ENCODE assay signal across 9 mouse cellular contexts in genomic region chr12:28809756-28810337, GRCm38 (mm10). TPM values are rescaled to one million over a fixed set of nuclear protein-coding genes. Genes with fewer than 3 reads are reported as not detected.
A peak's percentile ranks its signal among the peaks of the same experiment; 100 is the strongest.
DNase-seq lines count a peak whose midpoint lies in the region; ATAC-seq and TF ChIP-seq lines count a peak whose summit lies in the region.
"Had no signal": no experiment of that assay in that cellular context is flagged by ENCODE, and none has a peak within 500 bp of the region (broad histone marks: within the 10 kb centered on the region; RNA-seq: fewer than 3 reads in every experiment).

No protein-coding gene starts in this region.

- peak; percentile 86 for DNase-seq in heart, embryonic 10.5 days (ENCODE audit: low spot score)
- DNase-seq in heart, postnatal 36 days: no peak
- DNase-seq in spleen, adult 2 months (ENCODE audit: low read depth in 1 of 2, low spot score in 2 of 2): no peak
- no peak for DNase-seq in spleen, adult 18-20 months
- DNase-seq in liver, embryonic 13.5 days: peak; percentile 64
- DNase-seq in urinary bladder, adult 2 months (ENCODE audit: low spot score): no peak
- no peak for DNase-seq in gastrocnemius, postnatal 4 days (ENCODE audit: low spot score in 2 of 2)
- DNase-seq: kidney, adult 18-20 months had no signal

- H3K9me3 ChIP-seq in heart, embryonic 10.5 days: no peaks in the 10 kb centered on the region
- H3K9me3 ChIP-seq in liver, embryonic 13.5 days (replicated peaks): no peaks in the 10 kb centered on the region
- no peaks in the 10 kb centered on the region for H3K9me3 ChIP-seq in neural tube, embryonic 15.5 days (replicated peaks)

- intact Hi-C loops in heart, postnatal 36 days (cut with DNase I): no loop called here

- TF ChIP-seq POLR2A in spleen, adult 2 months (IDR thresholded peaks at IDR 0.05; ENCODE audit: low read depth, low read length): no peak

- ATAC-seq in liver, embryonic 13.5 days (ENCODE audit: low read depth): peak; percentile 42
- 0 out of 2 replicates have a peak, but pooled peaks have one; percentile 35 for ATAC-seq in neural tube, embryonic 15.5 days (ENCODE audit: low FRiP score)

- WGBS in heart, embryonic 10.5 days: 45% methylated on average over 4 of the region's 4 CpGs
- WGBS in spleen, adult 2 months: 70% methylated on average over 4 of the region's 4 CpGs
- 41% methylated on average over 4 of the region's 4 CpGs for WGBS in liver, embryonic 13.5 days (ENCODE audit: insufficient replicate concordance)
- WGBS in neural tube, embryonic 15.5 days: 46% methylated on average over 4 of the region's 4 CpGs

- no peaks in the 10 kb centered on the region for H3K27me3 ChIP-seq in heart, embryonic 10.5 days (ENCODE audit: insufficient read depth, poor library complexity, severe bottlenecking)
- H3K27me3 ChIP-seq in spleen, adult 2 months (ENCODE audit: control insufficient read depth, insufficient read depth, low read length): no peaks in the 10 kb centered on the region
- no peaks in the 10 kb centered on the region for H3K27me3 ChIP-seq in liver, embryonic 13.5 days
- H3K27me3 ChIP-seq in neural tube, embryonic 15.5 days (replicated peaks): no peaks in the 10 kb centered on the region

- H3K36me3 ChIP-seq in heart, embryonic 10.5 days: no peaks in the 10 kb centered on the region
- no peaks in the 10 kb centered on the region for H3K36me3 ChIP-seq in spleen, adult 2 months (ENCODE audit: control insufficient read depth, insufficient read depth, low read length)
- no peaks in the 10 kb centered on the region for H3K36me3 ChIP-seq in liver, embryonic 13.5 days
- H3K36me3 ChIP-seq in neural tube, embryonic 15.5 days: no peaks in the 10 kb centered on the region

- TF ChIP-seq CTCF in spleen, adult 2 months (IDR thresholded peaks at IDR 0.05; ENCODE audit: extremely low read depth, insufficient read depth, insufficient read length, insufficient replicate concordance): no peak

- H3K4me3 ChIP-seq in heart, embryonic 10.5 days: no peak overlapping the region
- no peak overlapping the region for H3K4me3 ChIP-seq in spleen, adult 2 months (ENCODE audit: extremely low read depth, insufficient read depth, insufficient read length)
- H3K4me3 ChIP-seq in liver, embryonic 13.5 days (replicated peaks): peak overlapping the region; percentile 27; the same call in 1 of the 2 replicates
- no peak overlapping the region for H3K4me3 ChIP-seq in neural tube, embryonic 15.5 days (replicated peaks)

- peak overlapping the region; percentile 56 for H3K4me2 ChIP-seq in liver, embryonic 13.5 days
- no peak overlapping the region for H3K4me2 ChIP-seq in neural tube, embryonic 15.5 days

- H3K4me1 ChIP-seq in heart, embryonic 10.5 days: peaks cover 37% of the 10 kb centered on the region
- H3K4me1 ChIP-seq in spleen, adult 2 months (ENCODE audit: control insufficient read depth, insufficient read depth, insufficient read length): no peaks in the 10 kb centered on the region; the same call in 1 of the 2 replicates
- H3K4me1 ChIP-seq in liver, embryonic 13.5 days (replicated peaks): peaks cover 67% of the 10 kb centered on the region
- H3K4me1 ChIP-seq in neural tube, embryonic 15.5 days: peaks cover 9% of the 10 kb centered on the region

- H3K27ac ChIP-seq in heart, embryonic 10.5 days: peak overlapping the region; percentile 59
- H3K27ac ChIP-seq in spleen, adult 2 months (ENCODE audit: insufficient read depth, low read length): peak overlapping the region; percentile 34
- peak overlapping the region; percentile 90 for H3K27ac ChIP-seq in liver, embryonic 13.5 days
- peak overlapping the region; percentile 48; the same call in 1 of the 2 replicates for H3K27ac ChIP-seq in neural tube, embryonic 15.5 days (replicated peaks)

- peak overlapping the region; percentile 70 for H3K9ac ChIP-seq in liver, embryonic 13.5 days
- H3K9ac ChIP-seq in neural tube, embryonic 15.5 days (replicated peaks): no peak overlapping the region

RNA-seq across cellular contexts. Expression of gene Eipr1, which starts 58.2 kb away (rescaled TPM):
- polyA plus RNA-seq in heart, embryonic 10.5 days (2016; fragmentation: Nextera tagmentation; extraction: Ambion mirVana): 31.3 and 36.0 TPM in 2 replicates
- total RNA-seq in heart, postnatal 36 days (2021): 1 to 10 TPM; 8.9 to 9.4 TPM
- polyA plus RNA-seq in spleen, adult 2 months (2012; rRNA removed): 28.5 and 29.8 TPM in 2 replicates
- 31.7 and 32.8 TPM in 2 replicates for polyA plus RNA-seq in liver, embryonic 13.5 days (2015; fragmentation: Nextera tagmentation; extraction: Ambion mirVana)
- polyA plus RNA-seq in neural tube, embryonic 15.5 days (2015; fragmentation: Nextera tagmentation; extraction: Ambion mirVana): 59.8 and 70.8 TPM in 2 replicates
- polyA plus RNA-seq in urinary bladder, adult 2 months (2012; rRNA removed): 15.2 and 16.9 TPM in 2 replicates
- 1 to 10 TPM; 8.4 to 8.7 TPM for total RNA-seq in gastrocnemius, postnatal 4 days (2021)

RNA-seq across cellular contexts. Expression of gene Trappc12, which starts 59.6 kb away (rescaled TPM):
- 31.6 and 34.0 TPM in 2 replicates for polyA plus RNA-seq in heart, embryonic 10.5 days (2016; fragmentation: Nextera tagmentation; extraction: Ambion mirVana)
- total RNA-seq in heart, postnatal 36 days (2021): 10 to 100 TPM; 21.4 to 22.6 TPM
- polyA plus RNA-seq in spleen, adult 2 months (2012; rRNA removed): 18.7 and 22.0 TPM in 2 replicates
- 18.6 and 22.1 TPM in 2 replicates for polyA plus RNA-seq in liver, embryonic 13.5 days (2015; fragmentation: Nextera tagmentation; extraction: Ambion mirVana)
- 39.7 and 41.8 TPM in 2 replicates for polyA plus RNA-seq in neural tube, embryonic 15.5 days (2015; fragmentation: Nextera tagmentation; extraction: Ambion mirVana)
- 37.5 and 41.7 TPM in 2 replicates for polyA plus RNA-seq in urinary bladder, adult 2 months (2012; rRNA removed)
- total RNA-seq in gastrocnemius, postnatal 4 days (2021): 10 to 100 TPM; 21.9 to 23.7 TPM

Comparison
In these comparisons a context has a peak if more than half of its experiments do, and no peak if none do; other contexts are left out.
1. DNase-seq: peak in heart, embryonic 10.5 days (single experiment) and liver, embryonic 13.5 days (single experiment); none in heart, postnatal 36 days (0 of 2), spleen, adult 2 months (0 of 2), spleen, adult 18-20 months (0 of 2), urinary bladder, adult 2 months (single experiment) and gastrocnemius, postnatal 4 days (0 of 2).
2. H3K27ac ChIP-seq: peak in every context shown above with its lines; median percentile 90 in liver, embryonic 13.5 days; 59 in heart, embryonic 10.5 days; 48 in neural tube, embryonic 15.5 days; 34 in spleen, adult 2 months.